Mouse (Mus musculus) midbrain, embryonic 16.5 days (tissue): ENCODE results near the gene Ankrd54. TPM values are rescaled to one million over a fixed set of nuclear protein-coding genes. Genes with fewer than 3 reads are reported as not detected.

Experiments
- ATAC-seq: fragments of 200-750 bp; cut with Nextera tagmentation; 2 replicates; pipeline ENCODE4 v1.8.0; 2017; ENCODE audit warnings: moderate TSS enrichment
- H3K27ac ChIP-seq: fragments of 300-500 bp; sonication (generic); 2 replicates; pipeline ENCODE4 v1.5.1; 2014; ENCODE audit warnings: mild to moderate bottlenecking, low read length, mixed read lengths
- H3K27me3 ChIP-seq: fragments of 300-500 bp; sonication (generic); 2 replicates; pipeline ENCODE4 v1.6.1; 2014; ENCODE audit warnings: low read depth, low read length, mixed read lengths; ENCODE audit not compliant: control insufficient read depth, insufficient read depth
- H3K36me3 ChIP-seq: fragments of 300-500 bp; sonication (generic); 2 replicates; pipeline ENCODE4 v1.6.1; 2014; ENCODE audit warnings: mild to moderate bottlenecking, low read length, moderate library complexity, mixed read lengths; ENCODE audit not compliant: control insufficient read depth, insufficient read depth
- H3K4me1 ChIP-seq: fragments of 300-500 bp; sonication (generic); 2 replicates; pipeline ENCODE4 v1.6.1; 2014; ENCODE audit warnings: mild to moderate bottlenecking, low read length, mixed read lengths; ENCODE audit not compliant: control insufficient read depth, insufficient read depth
- H3K4me2 ChIP-seq: fragments of 300-500 bp; sonication (generic); 2 replicates; pipeline ENCODE4 v1.6.1; 2014; ENCODE audit warnings: mild to moderate bottlenecking, low read length, mixed read lengths
- H3K4me3 ChIP-seq: fragments of 300-500 bp; sonication (generic); 2 replicates; pipeline ENCODE4 v1.5.1; 2014; ENCODE audit warnings: low read depth, mild to moderate bottlenecking, low read length, moderate library complexity, mixed read lengths
- H3K9ac ChIP-seq: fragments of 300-500 bp; sonication (generic); 2 replicates; pipeline ENCODE4 v1.6.1; 2014; ENCODE audit warnings: low read depth, low read length, mixed read lengths
- H3K9me3 ChIP-seq: fragments of 300-500 bp; sonication (generic); replicated peaks from 2 replicates; pipeline ENCODE4 v1.6.1; 2014; ENCODE audit warnings: mild to moderate bottlenecking, low read length, mixed read lengths; ENCODE audit not compliant: control insufficient read depth, poor library complexity, severe bottlenecking
- whole genome bisulfite sequencing: fragments of 180-500 bp; shearing (Covaris S2); extraction: QIAGEN DNeasy Blood & Tissue Kit; methylation state at CpG from one replicate; pipeline ENCODE4 v1.1.7; 2014; 5-methylcytosine and 5-hydroxymethylcytosine counted together
- polyA plus RNA-seq: library from polyadenylated mRNA; unstranded; fragments of >200 nt; fragmentation: Nextera tagmentation; extraction: Ambion mirVana; gene quantifications from 2 replicates; pipeline ENCODE4 v1.2.1, GENCODE M21; 2015

Gene Ankrd54
- 54.4 and 57.8 TPM in 2 replicates for polyA plus RNA-seq

DNA sequence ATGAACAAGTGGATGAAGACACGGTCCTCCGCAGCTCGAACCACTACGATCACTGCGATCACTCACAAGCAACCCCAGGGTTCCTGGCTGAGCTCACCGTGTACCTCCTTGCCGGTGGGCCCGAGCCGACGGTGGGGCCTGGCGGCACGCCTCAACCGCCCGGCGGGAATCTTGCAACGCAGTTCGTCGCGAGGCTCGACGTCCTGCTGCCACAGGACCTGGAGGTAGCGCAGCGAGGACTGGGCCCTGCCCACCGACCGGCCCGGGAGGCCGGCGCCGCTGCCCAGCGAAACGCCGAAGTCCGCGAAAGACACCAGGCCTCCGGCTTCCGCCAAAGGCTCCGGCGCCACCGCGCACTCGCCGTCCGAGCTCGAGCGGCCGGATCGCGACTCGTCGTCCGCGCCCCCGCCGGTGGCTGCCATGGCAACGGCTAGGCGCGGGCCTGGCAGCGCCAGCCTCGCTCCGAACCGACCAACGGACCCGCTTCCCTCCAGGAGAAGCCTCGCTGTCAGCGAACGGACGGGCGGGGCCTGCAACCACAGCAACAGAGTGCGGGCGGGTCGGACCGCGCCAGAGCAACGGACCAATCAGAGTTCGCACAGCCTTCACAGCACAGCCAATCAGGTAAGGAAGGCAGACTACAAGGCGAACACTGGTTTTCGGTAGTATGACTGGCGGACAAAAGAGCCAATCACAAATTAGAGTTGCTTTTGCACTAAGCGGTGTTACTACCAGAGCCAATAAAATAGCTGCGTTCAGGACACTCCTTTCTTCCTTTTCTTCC, at the start of gene Ankrd54:
Ankrd54 (minus strand) TSS at position 518 of the 784 bp plus-strand sequence.
- peak; percentile 100 for ATAC-seq

DNA sequence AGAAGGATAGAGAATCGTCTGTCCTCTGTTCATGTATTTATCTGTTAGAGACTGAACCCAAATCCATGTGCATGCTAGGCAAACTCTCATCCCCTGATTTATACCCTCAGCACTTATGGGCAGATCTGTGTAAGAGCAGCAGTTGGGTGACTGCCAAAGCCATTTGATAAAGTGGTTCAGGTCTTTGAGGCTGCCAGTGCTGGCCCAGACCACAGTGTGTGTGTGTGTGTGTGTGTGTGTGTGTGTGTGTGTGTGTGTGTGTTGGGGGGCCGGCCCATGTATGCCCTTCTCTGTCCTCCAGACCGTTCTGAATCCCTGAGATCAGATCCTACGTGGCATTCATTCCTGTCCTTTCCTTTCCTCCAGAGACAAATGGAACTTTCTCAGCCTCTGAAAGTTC, 49.1 kb upstream of the Ankrd54 start:
- Histone ChIP-seq H3K4me3 (no peak overlapping the region), H3K9ac (peak overlapping the region; percentile 44; the same call in 1 of the 2 replicates), H3K4me2 (no peak overlapping the region)

More for the DNA sequence above, at the start of gene Ankrd54:
- H3K4me2 ChIP-seq: peak within 1 kb of the TSS; percentile 87
- H3K27me3 ChIP-seq: no peaks in the 10 kb centered on the region
- peaks cover 16% of the 10 kb centered on the region for H3K4me1 ChIP-seq
- peak within 1 kb of the TSS; percentile 90 for H3K9ac ChIP-seq
- H3K9me3 ChIP-seq: no peaks in the 10 kb centered on the region
- H3K4me3 ChIP-seq: peak within 1 kb of the TSS; percentile 96
- peaks cover 18% of the 10 kb centered on the region for H3K36me3 ChIP-seq
- H3K27ac ChIP-seq: peak within 1 kb of the TSS; percentile 83
- under 1% methylated on average over 80 of the region's 80 CpGs for WGBS

DNA sequence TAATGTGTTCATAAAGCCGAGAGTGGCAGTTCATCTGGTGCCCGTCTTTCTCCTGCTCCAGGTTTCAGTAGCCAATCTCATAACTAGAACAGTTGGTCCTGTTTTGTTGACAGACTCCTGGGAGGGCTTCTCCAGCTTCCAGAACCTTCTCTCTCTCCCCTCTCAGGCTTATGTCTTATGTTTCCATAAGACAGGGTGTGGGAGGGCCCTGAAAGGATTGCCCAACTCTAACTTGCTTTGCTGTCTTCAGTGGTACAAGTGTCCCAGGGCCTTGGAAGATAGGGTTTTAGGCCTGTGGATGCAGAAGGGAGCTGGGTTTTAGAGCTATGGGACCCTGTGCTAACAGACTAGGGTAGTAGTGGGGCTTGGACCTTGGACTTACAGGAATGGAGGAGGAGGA, 47.8 kb upstream of the Ankrd54 start:
- WGBS: 58% methylated on average over 2 of the region's 2 CpGs
- ATAC-seq: no peak
- peak overlapping the region; percentile 98 for H3K9ac ChIP-seq

More for the DNA sequence above, 49.1 kb upstream of the Ankrd54 start:
- no peak for ATAC-seq
- H3K36me3 ChIP-seq: peaks cover 5% of the 10 kb centered on the region; the same call in 1 of the 2 replicates
- peaks cover 26% of the 10 kb centered on the region for H3K4me1 ChIP-seq
- WGBS: 88% methylated on average over 4 of the region's 4 CpGs
- H3K27ac ChIP-seq: no peak overlapping the region
- H3K9me3 ChIP-seq: no peaks in the 10 kb centered on the region
- H3K27me3 ChIP-seq: no peaks in the 10 kb centered on the region

DNA sequence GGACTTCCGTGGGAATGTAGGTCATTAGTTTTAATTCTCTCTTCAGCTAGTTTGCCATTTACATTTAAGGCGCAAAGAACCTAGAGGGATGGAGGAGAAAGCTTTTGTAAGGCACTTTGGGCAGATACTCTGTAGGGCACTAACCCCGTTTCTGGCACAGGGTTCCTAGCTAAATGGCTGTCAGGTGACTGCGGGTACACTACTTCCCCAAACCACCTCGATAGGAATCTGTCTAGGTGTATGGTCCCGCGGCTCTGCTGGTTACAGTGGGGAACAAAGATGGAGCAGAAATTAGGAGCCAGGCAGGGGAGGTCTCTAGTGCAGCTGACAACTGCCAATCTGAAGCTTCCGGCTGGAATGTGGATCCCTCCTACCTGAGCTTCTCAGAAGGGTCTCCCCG, 47.3 kb upstream of the Ankrd54 start:
- H3K36me3 ChIP-seq: 0 out of 2 replicates have a peak, but pooled peaks cover 3% of the 10 kb centered on the region
- H3K4me2 ChIP-seq: peak overlapping the region; percentile 97
- H3K4me3 ChIP-seq: peak overlapping the region; percentile 94
- peak overlapping the region; percentile 98 for H3K9ac ChIP-seq
- WGBS: 25% methylated on average over 9 of the region's 9 CpGs
- H3K27me3 ChIP-seq: no peaks in the 10 kb centered on the region
- ATAC-seq: no peak
- H3K4me1 ChIP-seq: peaks cover 26% of the 10 kb centered on the region
- H3K9me3 ChIP-seq: no peaks in the 10 kb centered on the region
- no peak overlapping the region; the same call in 1 of the 2 replicates for H3K27ac ChIP-seq

More for the DNA sequence above, 47.8 kb upstream of the Ankrd54 start:
- Histone ChIP-seq H3K27ac (no peak overlapping the region), H3K27me3 (no peaks in the 10 kb centered on the region), H3K4me2 (peak overlapping the region; percentile 97), H3K4me1 (peaks cover 26% of the 10 kb centered on the region), H3K36me3 (0 out of 2 replicates have a peak, but pooled peaks cover 3% of the 10 kb centered on the region), H3K4me3 (peak overlapping the region; percentile 94), H3K9me3 (no peaks in the 10 kb centered on the region)

DNA sequence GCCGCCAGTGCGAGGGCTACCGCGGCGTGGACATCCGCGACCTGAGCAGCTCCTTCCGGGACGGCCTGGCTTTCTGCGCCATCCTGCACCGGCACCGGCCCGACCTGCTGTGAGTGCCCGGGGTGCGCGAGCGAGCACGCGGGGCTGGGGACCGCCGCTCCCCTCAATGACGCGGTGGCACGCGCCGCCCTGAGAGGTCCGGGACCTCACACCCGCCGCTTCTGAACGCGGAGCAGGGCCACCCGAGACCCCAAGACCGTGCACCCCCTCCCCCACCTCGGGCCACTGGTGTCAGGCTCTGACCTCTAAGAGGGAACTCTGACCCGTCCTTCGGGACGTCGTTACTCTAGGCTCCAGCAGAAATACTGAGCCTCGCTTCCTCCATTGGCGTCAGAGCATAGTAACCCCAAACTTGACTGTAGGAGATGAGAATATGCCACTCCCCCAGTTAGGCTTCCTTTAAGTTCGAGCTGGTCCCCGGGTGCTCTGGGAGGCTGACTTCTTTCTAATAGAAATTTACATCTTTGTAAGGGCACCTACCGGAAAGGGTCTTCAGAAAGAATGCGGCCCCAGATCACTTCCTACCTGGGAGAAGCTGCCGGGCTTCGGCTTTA, 46.7 kb upstream of the Ankrd54 start:
- Histone ChIP-seq H3K9ac (peak overlapping the region; percentile 98), H3K27ac (peak overlapping the region; percentile 77), H3K27me3 (no peaks in the 10 kb centered on the region), H3K4me2 (peak overlapping the region; percentile 97), H3K4me1 (peaks cover 26% of the 10 kb centered on the region), H3K36me3 (no peaks in the 10 kb centered on the region), H3K9me3 (no peaks in the 10 kb centered on the region), H3K4me3 (peak overlapping the region; percentile 94)
- under 1% methylated on average over 37 of the region's 46 CpGs for WGBS
- peak; percentile 69 for ATAC-seq

DNA sequence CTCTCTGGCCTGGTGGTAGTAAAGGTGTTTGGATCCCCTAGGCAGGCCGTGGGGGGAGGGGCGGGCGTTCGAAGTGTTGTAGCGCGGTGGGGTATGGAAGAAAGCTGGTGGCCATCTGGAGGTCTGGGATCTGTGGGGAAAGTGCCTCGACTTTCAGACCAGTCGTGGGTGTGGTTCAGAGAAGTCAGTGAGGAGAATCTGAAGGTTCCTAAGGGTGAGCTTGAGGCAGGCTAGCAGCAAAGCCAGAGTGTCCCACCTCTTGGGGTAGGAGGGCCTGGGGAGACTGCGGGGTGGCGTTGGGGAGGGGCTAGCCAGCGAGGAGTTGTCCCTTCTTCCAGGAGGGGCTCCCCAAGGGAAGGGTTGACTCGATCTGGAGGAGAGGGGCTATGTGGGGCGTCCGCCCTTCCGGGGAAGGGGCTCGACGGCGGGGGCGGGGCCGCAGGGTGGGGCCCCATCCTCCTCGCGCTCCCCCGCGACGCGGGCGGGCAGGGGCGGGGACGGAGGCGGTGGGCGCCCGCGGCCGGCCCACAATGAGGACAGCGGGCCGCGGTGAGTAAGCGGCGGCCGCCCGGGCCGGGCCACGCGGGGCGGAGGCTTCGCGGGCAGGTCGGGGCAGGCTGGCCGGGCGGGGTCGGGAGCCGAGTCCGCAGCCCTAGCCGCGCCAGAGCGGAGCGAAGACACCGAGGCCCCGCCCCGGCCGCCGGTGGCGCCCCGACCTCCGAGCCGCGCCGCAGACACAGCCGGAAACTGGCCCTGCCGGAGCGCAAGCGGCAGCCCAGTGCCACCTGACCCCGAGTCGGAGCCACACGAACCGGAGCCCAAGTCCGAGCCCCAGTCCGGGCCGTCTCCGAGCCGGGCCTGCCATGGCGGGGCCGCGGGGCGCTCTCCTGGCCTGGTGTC, 46.0 kb upstream of the Ankrd54 start, which contains the start of gene Micall1:
Micall1 (plus strand) TSS at position 478 of the 900 bp plus-strand sequence.
- Histone ChIP-seq H3K27me3 (no peaks in the 10 kb centered on the region), H3K9me3 (no peaks in the 10 kb centered on the region), H3K4me1 (peaks cover 26% of the 10 kb centered on the region), H3K36me3 (no peaks in the 10 kb centered on the region), H3K4me2 (peak within 1 kb of the TSS; percentile 97), H3K27ac (peak within 1 kb of the TSS; percentile 77), H3K9ac (peak within 1 kb of the TSS; percentile 98), H3K4me3 (peak within 1 kb of the TSS; percentile 94)
- peak; percentile 75 for ATAC-seq
- WGBS: under 1% methylated on average over 52 of the region's 85 CpGs

DNA sequence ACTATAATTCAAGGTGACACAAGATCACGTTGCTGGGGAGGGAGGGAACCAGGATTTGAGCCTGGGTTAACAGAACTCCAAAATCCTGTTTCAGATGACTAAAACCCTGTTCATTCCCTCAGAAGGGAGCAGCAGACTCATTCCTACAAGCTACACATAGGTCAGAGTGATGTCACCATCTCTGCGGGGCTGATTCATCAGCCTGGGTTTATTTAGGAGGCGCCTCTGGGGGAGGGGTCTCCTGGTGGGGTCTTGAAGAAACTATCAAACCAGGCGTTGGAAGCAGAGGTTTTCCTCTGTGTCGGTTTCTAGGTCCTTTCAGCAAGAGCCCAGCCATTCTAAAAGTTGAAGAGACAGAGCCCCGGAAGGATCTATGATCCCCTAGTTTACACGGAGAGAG, 45.3 kb upstream of the Ankrd54 start:
- WGBS: 23% methylated on average over 7 of the region's 7 CpGs
- no peaks in the 10 kb centered on the region for H3K36me3 ChIP-seq
- H3K4me1 ChIP-seq: peaks cover 26% of the 10 kb centered on the region
- H3K9ac ChIP-seq: 0 out of 2 replicates have a peak overlapping the region, but pooled peaks have one; percentile 98
- H3K27me3 ChIP-seq: no peaks in the 10 kb centered on the region
- peak overlapping the region; percentile 77; the same call in 1 of the 2 replicates for H3K27ac ChIP-seq
- peak overlapping the region; percentile 97 for H3K4me2 ChIP-seq
- H3K4me3 ChIP-seq: no peak overlapping the region; the same call in 1 of the 2 replicates
- no peaks in the 10 kb centered on the region for H3K9me3 ChIP-seq
- no peak for ATAC-seq

DNA sequence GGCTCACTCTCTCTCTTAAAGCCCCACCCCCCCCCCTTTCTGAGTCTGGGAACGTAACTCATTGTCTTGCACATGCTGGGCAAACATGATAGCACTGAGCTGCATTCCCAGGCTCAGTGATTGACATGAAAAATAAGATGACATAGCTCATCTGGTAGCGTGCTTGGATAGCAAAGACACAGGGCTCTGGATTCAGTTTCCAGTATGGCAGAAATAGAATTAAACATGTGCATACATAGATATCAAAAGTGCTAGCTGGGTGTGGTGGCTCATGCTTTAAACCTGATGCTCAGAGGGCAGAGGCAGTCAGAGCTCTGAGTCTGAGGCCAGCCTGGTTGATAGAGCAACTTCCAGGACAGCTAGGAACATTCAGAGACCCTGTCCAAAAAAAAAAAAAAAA, 43.1 kb upstream of the Ankrd54 start:
- Histone ChIP-seq H3K27ac (no peak overlapping the region), H3K4me3 (no peak overlapping the region), H3K36me3 (no peaks in the 10 kb centered on the region), H3K9me3 (no peaks in the 10 kb centered on the region), H3K9ac (no peak overlapping the region), H3K4me2 (no peak overlapping the region), H3K27me3 (no peaks in the 10 kb centered on the region), H3K4me1 (peaks cover 16% of the 10 kb centered on the region)
- no peak for ATAC-seq
- 54% methylated on average over 2 of the region's 2 CpGs for WGBS
